Mouse (Mus musculus): ENCODE measurements around the gene Ppip5k2. TPM values are rescaled to one million over a fixed set of nuclear protein-coding genes. Genes with fewer than 3 reads are reported as not detected.

Ppip5k2 gene
- polyA plus RNA-seq (2012; rRNA removed) = 0.47 and 0.64 TPM in 2 replicates

GRCm38 (mm10) chr1:97769904-97770753, at the start of gene Ppip5k2, which contains the start of gene Gin1:
Gene Ppip5k2 (minus strand): TSS chr1:97770411.
Gene Gin1 (plus strand): TSS chr1:97770172.

DNA sequence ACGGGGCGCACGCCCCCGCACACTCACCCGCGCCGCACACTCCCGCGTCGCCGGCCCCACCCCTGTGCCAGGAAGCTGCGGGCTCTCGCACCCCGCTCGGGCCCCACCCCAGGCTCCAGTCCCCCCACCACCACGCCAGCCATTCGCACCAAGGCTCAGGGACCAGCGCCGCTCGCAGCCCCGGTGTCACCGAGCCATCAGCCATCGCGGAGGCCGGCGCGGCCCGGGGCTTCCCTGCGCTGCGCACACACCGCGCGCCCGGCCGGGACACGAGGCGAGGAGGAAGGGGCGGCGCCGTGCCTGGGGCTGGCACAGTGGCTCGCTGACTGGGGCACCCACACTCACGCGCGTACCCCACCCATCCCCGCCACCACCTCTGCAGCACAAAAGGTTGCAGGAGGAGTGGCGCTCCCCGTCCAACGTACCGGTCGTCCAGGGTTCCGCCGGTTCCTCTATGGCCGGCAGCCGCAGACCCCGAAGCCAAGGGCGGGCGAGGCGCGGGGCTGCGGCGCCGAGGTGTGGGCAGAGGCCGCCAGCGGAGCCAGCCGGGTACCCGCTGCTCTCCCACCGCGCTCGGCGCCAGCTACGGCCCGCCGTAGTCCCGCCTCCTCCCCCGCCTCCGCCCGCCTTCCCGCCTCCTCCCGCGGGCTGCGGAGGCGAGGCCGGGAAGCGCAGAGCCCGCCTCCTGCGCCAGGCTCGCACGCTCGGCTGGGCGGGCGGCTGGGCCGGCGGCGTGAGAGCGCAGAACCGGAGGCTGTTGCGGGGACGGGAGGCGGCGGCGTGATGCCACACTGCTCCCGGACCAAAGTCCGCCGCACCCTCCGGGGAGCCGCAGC, 108.6 kb downstream of the Ppip5k2 start, which contains the start of gene D1Ertd622e:
Gene D1Ertd622e, minus strand, starts transcription at position 669 of the 836 bp plus-strand sequence.

Other genes starting within 250 kb of the Ppip5k2 start
- 6.5 and 6.6 TPM in 2 replicates for gene D1Ertd622e, start 108.3 kb downstream of the Ppip5k2 start, polyA plus RNA-seq (2012; rRNA removed)
- 0.40 and 0.46 TPM in 2 replicates for gene Gin1, start 239 bp downstream of the Ppip5k2 start, polyA plus RNA-seq (2012; rRNA removed)